Mouse (Mus musculus): ENCODE data around the gene Chsy1. TPM values are rescaled to one million over a fixed set of nuclear protein-coding genes. Genes with fewer than 3 reads are reported as not detected.

Chsy1 gene
- total and polyA plus RNA-seq, 3 experiments = 2.4 to 7.1 (median 4.6) TPM

- no peak for ATAC-seq (ENCODE audit: extremely low read depth, insufficient number of reproducible peaks, low FRiP score, poor library complexity, severe bottlenecking)
- peaks cover 11% of the 10 kb centered on the region for H3K4me1 ChIP-seq (ENCODE audit: insufficient read depth, low read depth, low read length)
Observed at GRCm38 (mm10) chr7:66165036-66165798, 55.9 kb downstream of the Chsy1 start.

GRCm38 (mm10) chr7:66168877-66169276, 59.6 kb downstream of the Chsy1 start:
- H3K4me1 ChIP-seq (ENCODE audit: insufficient read depth, low read depth, low read length) = peaks cover 10% of the 10 kb centered on the region; the same call in 1 of the 2 replicates
- peaks cover 43% of the 10 kb centered on the region for H3K36me3 ChIP-seq (replicated peaks)
- H3K27me3 ChIP-seq (ENCODE audit: insufficient read depth, low read length) = no peaks in the 10 kb centered on the region
- no peak overlapping the region for H3K4me3 ChIP-seq (ENCODE audit: low read depth, low read length)
- DNase-seq (ENCODE audit: low spot score) (no peak), ATAC-seq (ENCODE audit: extremely low read depth, insufficient number of reproducible peaks, low FRiP score, poor library complexity, severe bottlenecking) (no peak)
- TF ChIP-seq GATA1 (IDR thresholded peaks at IDR 0.05; ENCODE audit: borderline replicate concordance, low read length) (no peak), GATA2 (IDR thresholded peaks at IDR 0.05; ENCODE audit: borderline replicate concordance, low read depth, low read length) (no peak), POLR2AphosphoS5 (IDR thresholded peaks at IDR 0.05; ENCODE audit: insufficient replicate concordance, low read depth, low read length) (no peak), CTCF (IDR thresholded peaks at IDR 0.05; ENCODE audit: low read depth, low read length) (no peak), TAL1 (conservative IDR thresholded peaks at IDR 0.05; ENCODE audit: low read depth, low read length) (no peak)
- H3K9me3 ChIP-seq (replicated peaks) = no peaks in the 10 kb centered on the region

More at GRCm38 (mm10) chr7:66165036-66165798, 55.9 kb downstream of the Chsy1 start:
- Histone ChIP-seq H3K27me3 (ENCODE audit: insufficient read depth, low read length) (no peaks in the 10 kb centered on the region; the same call in 1 of the 2 replicates), H3K36me3 (replicated peaks) (peaks cover 30% of the 10 kb centered on the region), H3K9me3 (replicated peaks) (no peaks in the 10 kb centered on the region), H3K4me3 (ENCODE audit: low read depth, low read length) (no peak overlapping the region)
- TF ChIP-seq GATA1 (IDR thresholded peaks at IDR 0.05; ENCODE audit: borderline replicate concordance, low read length) (no peak), GATA2 (IDR thresholded peaks at IDR 0.05; ENCODE audit: borderline replicate concordance, low read depth, low read length) (no peak), CTCF (IDR thresholded peaks at IDR 0.05; ENCODE audit: low read depth, low read length) (no peak)
- no peak for DNase-seq (ENCODE audit: low spot score)

GRCm38 (mm10) chr7:66169476-66169875, 60.2 kb downstream of the Chsy1 start:
- DNase-seq (ENCODE audit: low spot score) (no peak), ATAC-seq (ENCODE audit: extremely low read depth, insufficient number of reproducible peaks, low FRiP score, poor library complexity, severe bottlenecking) (no peak)
- Histone ChIP-seq H3K36me3 (replicated peaks) (peaks cover 47% of the 10 kb centered on the region), H3K27me3 (ENCODE audit: insufficient read depth, low read length) (no peaks in the 10 kb centered on the region), H3K4me1 (ENCODE audit: insufficient read depth, low read depth, low read length) (peaks cover 16% of the 10 kb centered on the region; the same call in 1 of the 2 replicates), H3K4me3 (ENCODE audit: low read depth, low read length) (no peak overlapping the region), H3K9me3 (replicated peaks) (no peaks in the 10 kb centered on the region)
- no peak for TF ChIP-seq CTCF (IDR thresholded peaks at IDR 0.05; ENCODE audit: low read depth, low read length)
- TF ChIP-seq GATA2 (IDR thresholded peaks at IDR 0.05; ENCODE audit: borderline replicate concordance, low read depth, low read length) = no peak

GRCm38 (mm10) chr7:66170802-66171505, 61.6 kb downstream of the Chsy1 start:
- Histone ChIP-seq H3K27me3 (ENCODE audit: insufficient read depth, low read length) (no peaks in the 10 kb centered on the region), H3K36me3 (replicated peaks) (peaks cover 59% of the 10 kb centered on the region), H3K4me1 (ENCODE audit: insufficient read depth, low read depth, low read length) (peaks cover 29% of the 10 kb centered on the region), H3K9me3 (replicated peaks) (no peaks in the 10 kb centered on the region), H3K4me3 (ENCODE audit: low read depth, low read length) (no peak overlapping the region)
- DNase-seq (ENCODE audit: low spot score) (no peak), ATAC-seq (ENCODE audit: extremely low read depth, insufficient number of reproducible peaks, low FRiP score, poor library complexity, severe bottlenecking) (no peak)
- TF ChIP-seq POLR2AphosphoS5 (IDR thresholded peaks at IDR 0.05; ENCODE audit: insufficient replicate concordance, low read depth, low read length) (no peak), GATA2 (IDR thresholded peaks at IDR 0.05; ENCODE audit: borderline replicate concordance, low read depth, low read length) (no peak), TAL1 (conservative IDR thresholded peaks at IDR 0.05; ENCODE audit: low read depth, low read length) (no peak), GATA1 (IDR thresholded peaks at IDR 0.05; ENCODE audit: borderline replicate concordance, low read length) (no peak), CTCF (IDR thresholded peaks at IDR 0.05; ENCODE audit: low read depth, low read length) (no peak)

- H3K9me3 ChIP-seq (replicated peaks) = no peaks in the 10 kb centered on the region
- H3K36me3 ChIP-seq (replicated peaks) = peaks cover 44% of the 10 kb centered on the region
- peak overlapping the region; percentile 49; the same call in 1 of the 2 replicates for H3K4me3 ChIP-seq (ENCODE audit: low read depth, low read length)
- TF ChIP-seq GATA1 (IDR thresholded peaks at IDR 0.05; ENCODE audit: borderline replicate concordance, low read length) = no peak
- no peak for TF ChIP-seq GATA2 (IDR thresholded peaks at IDR 0.05; ENCODE audit: borderline replicate concordance, low read depth, low read length)
- TF ChIP-seq TAL1 (conservative IDR thresholded peaks at IDR 0.05; ENCODE audit: low read depth, low read length) = no peak
- TF ChIP-seq POLR2AphosphoS5 (IDR thresholded peaks at IDR 0.05; ENCODE audit: insufficient replicate concordance, low read depth, low read length) = no peak
- TF ChIP-seq CTCF (IDR thresholded peaks at IDR 0.05; ENCODE audit: low read depth, low read length) = no peak
- no peak for ATAC-seq (ENCODE audit: extremely low read depth, insufficient number of reproducible peaks, low FRiP score, poor library complexity, severe bottlenecking)
- peaks cover 55% of the 10 kb centered on the region for H3K4me1 ChIP-seq (ENCODE audit: insufficient read depth, low read depth, low read length)
- peak; percentile 36 for DNase-seq (ENCODE audit: low spot score)
- peaks cover 24% of the 10 kb centered on the region for H3K27me3 ChIP-seq (ENCODE audit: insufficient read depth, low read length)
Observed at GRCm38 (mm10) chr7:66175738-66176137, 66.4 kb downstream of the Chsy1 start.

DNA sequence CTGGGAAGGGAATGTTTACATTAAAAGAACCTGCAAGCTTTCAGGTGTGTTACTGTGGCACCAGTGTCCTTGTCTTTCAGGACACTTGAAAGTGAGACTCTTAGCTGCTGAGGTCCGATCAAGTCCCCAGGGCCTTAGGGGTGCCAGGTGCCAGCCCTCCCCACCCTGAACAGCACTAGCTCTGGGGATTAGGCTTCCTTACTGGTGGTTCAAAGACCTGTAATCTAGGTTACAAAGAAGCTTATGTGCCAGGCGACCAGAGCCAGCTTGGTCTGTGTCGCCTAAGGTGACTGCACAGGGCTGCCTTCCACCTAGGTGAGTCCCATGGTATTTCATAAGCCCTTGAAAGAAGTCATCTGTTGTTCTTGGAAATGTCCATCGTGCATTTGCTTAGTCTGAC, 66.9 kb downstream of the Chsy1 start:
- no peak for TF ChIP-seq POLR2AphosphoS5 (IDR thresholded peaks at IDR 0.05; ENCODE audit: insufficient replicate concordance, low read depth, low read length)
- TF ChIP-seq TAL1 (conservative IDR thresholded peaks at IDR 0.05; ENCODE audit: low read depth, low read length) = no peak
- H3K9me3 ChIP-seq (replicated peaks) = no peaks in the 10 kb centered on the region
- H3K36me3 ChIP-seq (replicated peaks) = peaks cover 39% of the 10 kb centered on the region
- DNase-seq (ENCODE audit: low spot score) (peak; percentile 27), ATAC-seq (ENCODE audit: extremely low read depth, insufficient number of reproducible peaks, low FRiP score, poor library complexity, severe bottlenecking) (no peak)
- peaks cover 24% of the 10 kb centered on the region for H3K27me3 ChIP-seq (ENCODE audit: insufficient read depth, low read length)
- H3K4me3 ChIP-seq (ENCODE audit: low read depth, low read length) = peak overlapping the region; percentile 50; the same call in 1 of the 2 replicates
- H3K4me1 ChIP-seq (ENCODE audit: insufficient read depth, low read depth, low read length) = peaks cover 60% of the 10 kb centered on the region
